Mouse (Mus musculus): ENCODE measurements around the gene Ddost.

DNA sequence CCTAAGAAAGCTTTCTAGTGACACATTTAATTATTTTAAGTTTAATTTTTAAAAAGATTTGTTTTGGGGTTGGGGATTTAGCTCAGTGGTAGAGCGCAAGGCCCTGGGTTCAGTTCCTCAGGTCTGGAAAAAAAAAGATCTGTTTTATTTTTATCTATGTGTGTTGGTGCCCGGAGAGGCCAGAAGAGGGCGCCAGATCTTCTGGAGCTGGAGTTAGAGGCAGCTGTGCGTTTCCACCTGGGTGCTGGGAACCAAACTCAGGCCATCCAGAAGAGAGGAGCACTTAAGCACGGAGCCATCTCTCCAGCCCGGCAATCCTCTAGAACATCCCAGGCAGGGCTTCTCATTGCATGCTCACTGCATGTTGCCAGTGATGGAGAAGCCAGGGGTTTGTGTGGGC is 11.8 kb downstream of the Ddost start:
- peak; percentile 53 for TF ChIP-seq CTCF (IDR thresholded peaks at IDR 0.05; ENCODE audit: low read depth, low read length)
- TF ChIP-seq POLR2A (IDR thresholded peaks at IDR 0.05; ENCODE audit: insufficient read depth, low read length): no peak
- no peak for TF ChIP-seq EP300 (IDR thresholded peaks at IDR 0.05; ENCODE audit: insufficient read depth, low read depth, low read length)
